Mouse (Mus musculus) heart, adult 2 months (tissue): ENCODE measurements around the gene Pcmt1.

Source experiments
- CTCF ChIP-seq: fragments of 200-600 bp; IDR thresholded peaks from 2 replicates; pipeline ENCODE4 v1.8.1; 2022; ENCODE audit warnings: antibody characterized with exemption, mild to moderate bottlenecking, moderate library complexity
- EP300 ChIP-seq: fragments of 200-500 bp; IDR thresholded peaks from 2 replicates; pipeline ENCODE4 v1.6.1; 2011; ENCODE audit warnings: low read depth, low read length, control low read depth; ENCODE audit not compliant: insufficient read depth
- POLR2A ChIP-seq: fragments of 200-500 bp; IDR thresholded peaks from 2 replicates; pipeline ENCODE4 v1.6.1; 2011; ENCODE audit warnings: mild to moderate bottlenecking, low read depth, low read length, control low read depth; ENCODE audit not compliant: insufficient read depth

DNA sequence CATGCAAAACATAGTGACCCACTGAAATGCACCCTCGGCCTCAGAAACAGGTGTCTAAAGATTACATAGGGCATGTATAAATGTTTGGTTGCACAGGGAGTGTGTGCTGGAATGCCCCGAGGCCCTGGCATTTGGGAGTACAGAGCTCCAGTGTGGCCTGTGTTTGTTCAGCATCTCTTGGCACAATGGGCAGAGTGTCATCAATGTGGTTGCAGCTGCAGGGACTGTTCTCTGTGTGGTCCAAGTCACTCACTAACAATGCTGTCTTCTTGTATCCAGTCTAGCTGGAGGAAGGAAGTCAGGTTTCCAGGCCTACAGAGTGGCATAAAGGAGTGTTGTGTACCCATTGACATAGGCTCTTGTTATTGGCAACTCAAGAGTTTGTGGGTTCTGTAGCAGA lies 75.8 kb downstream of the Pcmt1 start:
- TF ChIP-seq POLR2A (no peak), CTCF (no peak), EP300 (no peak)
